Mouse (Mus musculus) C2C12 (cell line): ENCODE results near the gene Sall1.

ENCODE experiments used
- CTCF ChIP-seq: IDR thresholded peaks from one replicate; pipeline ENCODE4 v1.5.1; 2011; ENCODE audit not compliant: control insufficient read depth, insufficient read depth, insufficient read length
- MYOD1 ChIP-seq: IDR thresholded peaks from one replicate; pipeline ENCODE4 v1.6.1; 2011; ENCODE audit warnings: low read depth; ENCODE audit not compliant: control insufficient read depth, insufficient read length
- MYOG ChIP-seq: IDR thresholded peaks from one replicate; pipeline ENCODE4 v1.6.1; 2011; ENCODE audit not compliant: control insufficient read depth, insufficient read length; ENCODE audit errors: extremely low read depth
- USF1 ChIP-seq: IDR thresholded peaks from one replicate; pipeline ENCODE4 v1.6.1; 2011; ENCODE audit warnings: low read depth, mild to moderate bottlenecking, control low read depth, moderate library complexity

GRCm38 (mm10) chr8:88983468-88983867, 60.5 kb downstream of the Sall1 start:
- TF ChIP-seq USF1, result no peak
- TF ChIP-seq CTCF, result no peak
- no peak for TF ChIP-seq MYOD1
- TF ChIP-seq MYOG, result no peak
